Mouse (Mus musculus) left cerebral cortex, postnatal 36 days (tissue): Measurements from ENCODE around the gene Pdzph1. TPM values are rescaled to one million over a fixed set of nuclear protein-coding genes. Genes with fewer than 3 reads are reported as not detected.

Experiments used
- DNase-seq, 2 experiments: peaks; one replicate each; pipeline ENCODE4 v3.0.0; 2021 to 2022; ENCODE audit warnings: low spot score in 2 of 2, mixed read lengths in 1 of 2
- intact Hi-C: fragments of 180-260 bp; cut with DNase I; formaldehyde crosslinking; loops from one replicate; pipeline ENCODE4 v1.15.1; 2025
- total RNA-seq, 2 experiments: library from RNA; stranded (reverse); gene quantifications; 2 replicates each; pipeline ENCODE4 v1.2.3; 2021

Gene Pdzph1
- 1 to 10 TPM; 7.0 to 7.3 TPM for total RNA-seq

DNA sequence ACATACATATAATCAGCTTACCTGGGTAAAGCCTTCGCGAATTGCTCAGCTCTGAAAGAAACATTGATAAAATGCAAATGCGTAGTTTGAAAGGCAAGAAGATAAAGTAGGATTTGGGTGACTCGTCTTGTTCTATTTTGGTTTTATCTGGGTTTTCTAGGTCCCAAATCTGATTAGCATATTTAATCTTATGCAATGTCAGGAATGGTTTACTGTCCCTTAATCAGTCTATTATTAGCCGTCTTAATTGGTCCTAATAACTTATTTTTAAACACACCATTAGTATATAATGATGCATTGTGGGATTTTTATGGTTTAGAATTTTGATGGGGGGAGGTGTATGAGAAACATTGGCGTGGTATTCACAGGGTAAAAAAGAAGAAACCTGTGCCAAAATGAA, at the start of gene Pdzph1:
Gene Pdzph1, minus strand, starts transcription at position 101 of the 400 bp plus-strand sequence.
- intact Hi-C loops, result no loop called here

GRCm38 (mm10) chr17:59039754-59040153, 48.6 kb upstream of the Pdzph1 start:
- intact Hi-C loops, result no loop called here
- no peak for DNase-seq

More for the DNA sequence above, at the start of gene Pdzph1:
- DNase-seq, result no peak

DNA sequence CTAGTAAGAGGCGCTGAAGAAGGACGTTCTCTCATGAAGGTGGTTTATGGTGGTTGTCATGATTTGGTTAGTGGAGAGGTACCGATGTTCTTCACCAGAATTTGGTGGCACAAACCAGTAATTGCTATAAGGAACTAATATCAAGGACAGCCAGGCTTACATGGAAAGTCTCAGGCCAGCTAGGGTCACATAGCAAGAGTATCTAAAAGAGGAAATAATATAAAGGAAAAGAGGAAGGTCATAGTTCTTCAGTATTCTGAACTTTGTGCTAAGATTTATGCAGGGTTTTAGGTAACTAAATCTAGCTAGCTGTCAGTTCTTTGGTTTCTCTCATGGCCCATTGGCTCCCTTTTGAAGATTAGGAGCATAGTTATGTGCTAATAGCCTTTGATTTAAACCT, 42.3 kb upstream of the Pdzph1 start:
- intact Hi-C loops, result no loop called here
- no peak for DNase-seq

- intact Hi-C loops, result no loop called here
- no peak for DNase-seq
Observed at GRCm38 (mm10) chr17:59026336-59026735, 35.2 kb upstream of the Pdzph1 start.

- intact Hi-C loops, result no loop called here
- no peak for DNase-seq
Observed at GRCm38 (mm10) chr17:59024502-59024901, 33.3 kb upstream of the Pdzph1 start.

GRCm38 (mm10) chr17:59023971-59024370, 32.8 kb upstream of the Pdzph1 start:
- DNase-seq, result no peak
- intact Hi-C loops, result no loop called here

- intact Hi-C loops, result no loop called here
- DNase-seq, result no peak
Observed at GRCm38 (mm10) chr17:59018666-59019065, 27.5 kb upstream of the Pdzph1 start.

- DNase-seq, result peak; percentile 59 to 61
- intact Hi-C loops, result no loop called here
Observed at GRCm38 (mm10) chr17:59013091-59013459, 21.9 kb upstream of the Pdzph1 start, which contains the start of gene Nudt12. Nudt12 (minus strand) TSS chr17:59013372.

DNA sequence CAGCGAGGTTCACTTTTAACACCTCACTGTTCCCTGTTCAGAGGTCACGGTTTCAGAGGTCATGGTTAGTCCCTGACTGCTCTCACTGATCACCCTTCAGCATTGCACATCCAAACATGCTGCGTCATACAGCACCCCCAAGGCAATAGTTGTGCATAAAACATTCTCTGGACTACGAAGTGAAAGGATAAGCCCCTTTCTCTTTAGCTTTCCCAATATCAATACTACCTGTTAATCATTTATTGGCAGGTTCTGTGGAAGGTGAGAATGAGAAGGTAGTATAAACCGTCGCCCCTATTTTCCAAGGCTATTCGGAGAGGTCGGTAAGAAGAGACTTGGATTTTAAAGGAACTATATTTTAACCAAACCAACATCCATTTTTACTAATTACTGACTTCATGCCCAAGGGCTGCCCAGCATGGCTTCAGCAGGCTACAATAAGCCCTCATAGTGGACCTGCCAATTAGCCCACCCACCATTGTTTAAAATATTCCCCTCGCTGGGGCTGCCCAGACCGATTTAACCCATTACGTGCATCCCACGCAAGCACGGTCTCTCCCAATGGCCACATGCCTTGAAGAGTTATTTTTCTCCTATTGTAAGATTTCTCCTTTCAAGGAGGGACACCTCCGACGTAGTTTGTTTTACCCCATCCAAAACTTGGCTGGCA, 21.4 kb upstream of the Pdzph1 start:
- DNase-seq, result no peak
- intact Hi-C loops, result no loop called here

DNA sequence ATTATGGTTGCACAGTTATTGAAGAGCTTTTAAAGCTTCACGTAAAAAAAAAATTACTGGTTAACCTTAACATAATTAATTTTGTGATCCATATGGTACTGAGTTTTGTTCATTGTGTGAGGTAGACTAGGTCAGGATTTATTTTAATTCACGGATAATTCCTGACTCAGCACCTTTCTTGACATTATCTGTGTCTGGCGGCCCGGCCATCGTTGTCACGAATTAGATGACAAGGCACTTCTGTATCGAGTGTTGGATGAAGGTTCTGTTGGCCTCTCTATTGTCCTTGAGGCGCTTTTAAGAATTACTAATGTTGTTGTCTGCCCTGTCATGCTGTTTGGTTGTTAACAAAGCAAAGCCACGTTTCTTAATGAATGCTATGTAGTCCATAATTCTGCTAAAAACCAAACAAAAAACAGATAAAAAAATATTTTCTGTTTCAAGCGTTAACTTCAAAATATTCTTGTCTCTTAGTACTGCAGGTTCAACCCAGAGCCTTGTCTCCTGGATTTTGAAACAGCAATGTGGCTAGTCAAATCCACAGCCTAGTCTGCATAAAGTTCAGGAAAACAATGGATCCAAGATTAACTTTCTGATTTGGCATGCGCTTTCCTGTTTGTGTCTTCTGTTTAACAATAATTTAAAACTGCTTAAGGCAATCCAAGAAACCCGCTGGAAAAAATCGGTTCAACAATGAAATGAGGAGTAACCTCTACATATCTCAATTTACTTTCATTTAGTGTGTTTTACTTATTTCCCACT, 20.6 kb upstream of the Pdzph1 start:
- DNase-seq, result no peak
- intact Hi-C loops, result no loop called here

DNA sequence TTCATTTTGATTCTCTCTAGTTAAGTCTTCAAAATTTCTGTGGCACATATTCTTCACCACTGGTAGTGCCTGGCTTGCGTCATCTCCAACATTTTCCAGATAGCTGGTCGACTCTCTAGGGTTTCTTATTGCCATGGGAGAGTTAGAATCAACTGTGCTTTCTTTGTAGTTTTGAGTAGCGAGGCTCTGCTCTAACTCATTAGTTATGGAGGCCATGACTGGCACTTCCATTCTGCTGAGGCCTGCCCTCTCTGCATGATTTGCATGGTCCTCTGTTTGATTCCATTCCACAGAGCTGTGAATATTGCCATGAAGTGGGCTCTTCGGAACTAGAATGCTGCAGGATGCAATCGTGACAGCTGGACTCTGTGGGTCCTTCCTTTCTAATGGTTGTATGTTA, 17.9 kb downstream of the Pdzph1 start:
- intact Hi-C loops, result no loop called here
- DNase-seq, result no peak

DNA sequence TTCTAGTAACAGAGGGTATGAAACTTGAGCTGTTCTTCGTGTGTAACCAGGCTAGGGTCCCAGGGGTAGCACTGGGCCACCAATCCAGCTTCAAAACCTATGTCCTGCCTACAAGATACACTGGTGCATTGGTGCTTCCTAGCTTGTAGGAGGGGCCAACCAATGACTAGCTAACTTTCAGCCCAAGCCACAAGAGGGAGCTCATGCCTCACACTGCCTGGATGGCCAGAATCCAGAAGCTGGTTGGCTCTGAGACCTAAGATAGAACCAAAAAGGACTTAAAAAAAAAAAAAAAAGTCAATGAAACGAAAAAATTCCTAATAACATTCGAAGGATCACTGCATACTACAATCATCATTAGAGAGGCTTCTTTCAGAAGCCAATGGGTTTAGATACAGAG, 31.3 kb downstream of the Pdzph1 start:
- intact Hi-C loops, result no loop called here
- peak in 1 of 2 experiments; percentile 39 for DNase-seq

- DNase-seq, result no peak
- intact Hi-C loops, result no loop called here
Observed at GRCm38 (mm10) chr17:58957055-58957454, 34.1 kb downstream of the Pdzph1 start.

GRCm38 (mm10) chr17:58943015-58943822, 48.0 kb downstream of the Pdzph1 start:
- no peak for DNase-seq
- intact Hi-C loops, result no loop called here

GRCm38 (mm10) chr17:58938598-58938997, 52.6 kb downstream of the Pdzph1 start:
- intact Hi-C loops, result no loop called here
- no peak for DNase-seq

- no peak for DNase-seq
- intact Hi-C loops, result no loop called here
Observed at GRCm38 (mm10) chr17:58937533-58937932, 53.6 kb downstream of the Pdzph1 start.

DNA sequence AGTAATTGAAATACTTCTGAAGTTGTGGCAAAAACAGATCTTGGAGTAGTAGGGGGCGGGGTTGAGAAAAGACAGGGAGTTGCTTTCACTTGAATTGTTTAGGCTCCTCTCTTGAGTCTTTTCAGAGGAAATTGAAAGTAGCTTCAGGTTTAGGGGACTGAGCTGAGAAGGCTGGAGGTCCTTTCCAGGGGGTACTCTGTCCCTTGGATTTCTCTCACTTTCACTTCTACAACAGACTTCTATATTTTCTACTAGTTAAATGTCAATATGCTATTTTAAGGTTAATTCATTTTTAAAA, 58.2 kb downstream of the Pdzph1 start:
- DNase-seq, result no peak
- intact Hi-C loops, result no loop called here

DNA sequence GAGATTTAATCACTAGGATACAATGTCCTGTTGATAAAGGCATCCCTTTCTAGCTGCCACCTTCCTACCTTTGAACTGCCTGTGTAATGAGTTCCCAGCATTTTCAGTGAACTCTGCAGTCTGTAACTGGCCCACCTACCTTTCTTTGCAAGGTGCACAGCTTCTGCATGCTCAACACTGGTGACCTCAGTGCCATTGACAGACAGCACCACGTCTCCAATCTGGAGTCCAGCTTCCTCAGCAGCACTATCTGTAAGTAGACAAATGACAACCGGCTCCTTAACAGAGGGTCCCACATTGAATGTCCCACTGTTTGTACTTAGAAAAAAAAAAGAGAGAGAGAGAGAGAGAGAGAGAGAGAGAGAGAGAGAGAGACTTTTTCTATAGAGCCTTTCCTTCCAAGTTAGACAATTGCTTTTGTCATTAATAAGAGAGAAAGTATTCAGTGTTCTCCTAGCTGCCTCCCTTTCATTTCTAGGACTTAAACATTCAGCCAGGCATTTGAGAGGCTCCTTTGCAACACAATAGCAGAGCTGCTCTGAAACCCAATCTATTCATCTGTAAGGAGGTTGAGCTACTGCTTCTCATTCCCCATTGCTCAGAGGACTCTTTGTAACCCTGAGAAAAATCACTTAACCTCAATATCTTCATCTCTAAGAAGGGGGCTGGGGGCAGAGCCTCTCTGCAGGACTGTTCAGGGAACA, 58.7 kb downstream of the Pdzph1 start:
- intact Hi-C loops, result no loop called here
- DNase-seq, result no peak

GRCm38 (mm10) chr17:58924754-58925546, 66.2 kb downstream of the Pdzph1 start:
- intact Hi-C loops, result no loop called here
- no peak for DNase-seq
